Mouse (Mus musculus) hindbrain, embryonic 11.5 days (tissue): ENCODE measurements around the gene Rnf145. TPM values are rescaled to one million over a fixed set of nuclear protein-coding genes. Genes with fewer than 3 reads are reported as not detected.

ENCODE experiments used
- ATAC-seq: fragments of 200-750 bp; cut with Nextera tagmentation; 2 replicates; pipeline ENCODE4 v1.8.0; 2017; ENCODE audit warnings: mild to moderate bottlenecking, moderate TSS enrichment, moderate library complexity; ENCODE audit not compliant: low FRiP score
- DNase-seq: peaks from one replicate; pipeline ENCODE4 v3.0.0-alpha.2; 2015; ENCODE audit warnings: low spot score
- H3K27ac ChIP-seq: fragments of 300-500 bp; sonication (generic); 2 replicates; pipeline ENCODE4 v1.5.1; 2014; ENCODE audit warnings: mild to moderate bottlenecking, low read depth, low read length
- H3K27me3 ChIP-seq: fragments of 300-500 bp; sonication (generic); 2 replicates; pipeline ENCODE4 v1.6.1; 2014; ENCODE audit warnings: mild to moderate bottlenecking, low read length, moderate library complexity, mixed read lengths; ENCODE audit not compliant: control insufficient read depth, insufficient read depth
- H3K36me3 ChIP-seq: fragments of 300-500 bp; sonication (generic); 2 replicates; pipeline ENCODE4 v1.6.1; 2014; ENCODE audit warnings: mild to moderate bottlenecking, low read length, moderate library complexity, mixed read lengths; ENCODE audit not compliant: control insufficient read depth, insufficient read depth
- H3K4me1 ChIP-seq: fragments of 300-500 bp; sonication (generic); replicated peaks from 2 replicates; pipeline ENCODE4 v1.6.1; 2014; ENCODE audit warnings: low read length, mixed read lengths; ENCODE audit not compliant: control insufficient read depth, insufficient read depth
- H3K4me2 ChIP-seq: fragments of 300-500 bp; sonication (generic); replicated peaks from 2 replicates; pipeline ENCODE4 v1.6.1; 2014; ENCODE audit warnings: mild to moderate bottlenecking, low read depth, low read length
- H3K4me3 ChIP-seq: fragments of 300-500 bp; sonication (generic); 2 replicates; pipeline ENCODE4 v1.5.1; 2014; ENCODE audit warnings: low read depth, low read length
- H3K9ac ChIP-seq: fragments of 300-500 bp; sonication (generic); 2 replicates; pipeline ENCODE4 v1.6.1; 2014; ENCODE audit warnings: low read depth, low read length
- H3K9me3 ChIP-seq: fragments of 300-500 bp; sonication (generic); 2 replicates; pipeline ENCODE4 v1.6.1; 2016; ENCODE audit warnings: low read length; ENCODE audit not compliant: control insufficient read depth
- WGBS: fragments of 180-500 bp; shearing (Covaris S2); extraction: QIAGEN DNeasy Blood & Tissue Kit; methylation state at CpG from one replicate; pipeline ENCODE4 v1.1.7; 2014; 5-methylcytosine and 5-hydroxymethylcytosine counted together
- polyA plus RNA-seq: library from polyadenylated mRNA; unstranded; fragments of >200 nt; fragmentation: Nextera tagmentation; extraction: Ambion mirVana; gene quantifications from 2 replicates; pipeline ENCODE4 v1.2.1, GENCODE M21; 2014

Rnf145 gene
- polyA plus RNA-seq, 1 experiment from 2014 or later: 129 TPM

- Histone ChIP-seq H3K4me1 (no peaks in the 10 kb centered on the region), H3K36me3 (no peaks in the 10 kb centered on the region), H3K4me3 (peak overlapping the region; percentile 96; the same call in 1 of the 2 replicates), H3K27ac (no peak overlapping the region), H3K9ac (peak overlapping the region; percentile 99; the same call in 1 of the 2 replicates), H3K4me2 (peak overlapping the region; percentile 83), H3K27me3 (no peaks in the 10 kb centered on the region), H3K9me3 (no peaks in the 10 kb centered on the region)
- 47% methylated on average over 6 of the region's 6 CpGs for WGBS
- ATAC-seq (no peak), DNase-seq (peak; percentile 14)
These were observed 1.0 kb upstream of the Rnf145 start for GRCm38 (mm10) chr11:44517561-44518280.

GRCm38 (mm10) chr11:44519096-44519949 is 559 bp downstream of the Rnf145 start:
- H3K4me3 ChIP-seq: peak overlapping the region; percentile 96
- H3K27ac ChIP-seq: peak overlapping the region; percentile 97
- H3K36me3 ChIP-seq: no peaks in the 10 kb centered on the region
- H3K9ac ChIP-seq: peak overlapping the region; percentile 99
- H3K9me3 ChIP-seq: no peaks in the 10 kb centered on the region
- H3K27me3 ChIP-seq: no peaks in the 10 kb centered on the region
- 0% methylated on average over 24 of the region's 61 CpGs for WGBS
- H3K4me1 ChIP-seq: no peaks in the 10 kb centered on the region
- DNase-seq (peak; percentile 69), ATAC-seq (peak; percentile 78)
- peak overlapping the region; percentile 83 for H3K4me2 ChIP-seq

- no peaks in the 10 kb centered on the region for H3K27me3 ChIP-seq
- H3K4me3 ChIP-seq: peak overlapping the region; percentile 96
- no peaks in the 10 kb centered on the region for H3K9me3 ChIP-seq
These were observed 1.4 kb downstream of the Rnf145 start for GRCm38 (mm10) chr11:44519950-44520761.

GRCm38 (mm10) chr11:44522594-44522993 is 3.8 kb downstream of the Rnf145 start:
- Histone ChIP-seq H3K9me3 (no peaks in the 10 kb centered on the region), H3K36me3 (peaks cover 8% of the 10 kb centered on the region), H3K27me3 (no peaks in the 10 kb centered on the region), H3K4me3 (no peak overlapping the region), H3K4me1 (no peaks in the 10 kb centered on the region), H3K27ac (no peak overlapping the region), H3K9ac (no peak overlapping the region), H3K4me2 (no peak overlapping the region)
- WGBS: 85% methylated on average over 5 of the region's 5 CpGs
- ATAC-seq (no peak), DNase-seq (no peak)

More at GRCm38 (mm10) chr11:44519950-44520761, 1.4 kb downstream of the Rnf145 start:
- under 1% methylated on average over 28 of the region's 28 CpGs for WGBS
- Histone ChIP-seq H3K27ac (peak overlapping the region; percentile 97), H3K4me1 (no peaks in the 10 kb centered on the region), H3K4me2 (peak overlapping the region; percentile 83), H3K9ac (peak overlapping the region; percentile 99), H3K36me3 (peaks cover 5% of the 10 kb centered on the region; the same call in 1 of the 2 replicates)
- ATAC-seq: peak; percentile 88
- peak; percentile 86 for DNase-seq

- Histone ChIP-seq H3K4me2 (no peak overlapping the region), H3K27ac (no peak overlapping the region), H3K36me3 (peaks cover 8% of the 10 kb centered on the region), H3K4me1 (no peaks in the 10 kb centered on the region), H3K27me3 (no peaks in the 10 kb centered on the region), H3K9me3 (no peaks in the 10 kb centered on the region), H3K4me3 (no peak overlapping the region), H3K9ac (no peak overlapping the region)
- ATAC-seq: no peak
- peak; percentile 20 for DNase-seq
- 83% methylated on average over 4 of the region's 4 CpGs for WGBS
These were observed 7.0 kb downstream of the Rnf145 start for GRCm38 (mm10) chr11:44525765-44526164.

- no peak overlapping the region for H3K4me2 ChIP-seq
- WGBS: 96% methylated on average over 11 of the region's 11 CpGs
These were observed 8.0 kb downstream of the Rnf145 start for GRCm38 (mm10) chr11:44526654-44527263.

GRCm38 (mm10) chr11:44528560-44529199 is 9.9 kb downstream of the Rnf145 start:
- H3K27ac ChIP-seq: no peak overlapping the region
- ATAC-seq (no peak), DNase-seq (no peak)
- no peak overlapping the region for H3K4me2 ChIP-seq
- no peaks in the 10 kb centered on the region for H3K4me1 ChIP-seq
- H3K9ac ChIP-seq: no peak overlapping the region
- H3K27me3 ChIP-seq: no peaks in the 10 kb centered on the region
- WGBS: 95% methylated on average over 14 of the region's 14 CpGs
- H3K4me3 ChIP-seq: no peak overlapping the region
- peaks cover 13% of the 10 kb centered on the region for H3K36me3 ChIP-seq
- H3K9me3 ChIP-seq: no peaks in the 10 kb centered on the region

More at GRCm38 (mm10) chr11:44526654-44527263, 8.0 kb downstream of the Rnf145 start:
- no peak overlapping the region for H3K4me3 ChIP-seq
- peaks cover 8% of the 10 kb centered on the region for H3K36me3 ChIP-seq
- no peak overlapping the region for H3K27ac ChIP-seq
- no peak for ATAC-seq
- no peaks in the 10 kb centered on the region for H3K4me1 ChIP-seq
- no peaks in the 10 kb centered on the region for H3K27me3 ChIP-seq
- DNase-seq: no peak
- no peak overlapping the region for H3K9ac ChIP-seq
- H3K9me3 ChIP-seq: no peaks in the 10 kb centered on the region
